Mouse (Mus musculus) forebrain, embryonic 11.5 days (tissue): Measurements from ENCODE around the gene Ccdc28b. TPM values are rescaled to one million over a fixed set of nuclear protein-coding genes. Genes with fewer than 3 reads are reported as not detected.

Source experiments
- ATAC-seq: fragments of 200-750 bp; cut with Nextera tagmentation; replicated peaks from 2 replicates; pipeline ENCODE4 v1.8.0; 2017; ENCODE audit warnings: moderate TSS enrichment; ENCODE audit not compliant: low FRiP score
- DNase-seq: peaks from one replicate; pipeline ENCODE4 v3.0.0-alpha.2; 2017; ENCODE audit warnings: low spot score
- H3K27ac ChIP-seq: fragments of 300-500 bp; sonication (generic); 2 replicates; pipeline ENCODE4 v1.5.1; 2014; ENCODE audit warnings: low read depth, low read length
- H3K27me3 ChIP-seq: fragments of 300-500 bp; sonication (generic); 2 replicates; pipeline ENCODE4 v1.6.1; 2014; ENCODE audit warnings: mild to moderate bottlenecking, low read length, mixed read lengths; ENCODE audit not compliant: control insufficient read depth, insufficient read depth
- H3K36me3 ChIP-seq: fragments of 300-500 bp; sonication (generic); 2 replicates; pipeline ENCODE4 v1.6.1; 2014; ENCODE audit warnings: mild to moderate bottlenecking, low read length, moderate library complexity, mixed read lengths; ENCODE audit not compliant: control insufficient read depth, insufficient read depth
- H3K4me1 ChIP-seq: fragments of 300-500 bp; sonication (generic); replicated peaks from 2 replicates; pipeline ENCODE4 v1.6.1; 2014; ENCODE audit warnings: low read length, mixed read lengths; ENCODE audit not compliant: control insufficient read depth, insufficient read depth
- H3K4me2 ChIP-seq: fragments of 300-500 bp; sonication (generic); 2 replicates; pipeline ENCODE4 v1.6.1; 2014; ENCODE audit warnings: low read depth, mild to moderate bottlenecking, low read length, moderate library complexity, mixed read lengths; ENCODE audit not compliant: severe bottlenecking
- H3K4me3 ChIP-seq: fragments of 300-500 bp; sonication (generic); 2 replicates; pipeline ENCODE4 v1.5.1; 2014; ENCODE audit warnings: low read depth, low read length
- H3K9ac ChIP-seq: fragments of 300-500 bp; sonication (generic); 2 replicates; pipeline ENCODE4 v1.6.1; 2014; ENCODE audit warnings: low read length
- H3K9me3 ChIP-seq: fragments of 300-500 bp; sonication (generic); 2 replicates; pipeline ENCODE4 v1.6.1; 2016; ENCODE audit warnings: low read length, mixed read lengths; ENCODE audit not compliant: control insufficient read depth
- WGBS: fragments of 180-500 bp; shearing (Covaris S2); extraction: QIAGEN DNeasy Blood & Tissue Kit; methylation state at CpG from one replicate; pipeline ENCODE4 v1.1.7; 2014; 5-methylcytosine and 5-hydroxymethylcytosine counted together
- polyA plus RNA-seq: library from polyadenylated mRNA; unstranded; fragments of >200 nt; fragmentation: Nextera tagmentation; extraction: Ambion mirVana; gene quantifications from 2 replicates; pipeline ENCODE4 v1.2.1, GENCODE M21; 2014

The Ccdc28b gene
- 57.6 and 66.1 TPM in 2 replicates for polyA plus RNA-seq

DNA sequence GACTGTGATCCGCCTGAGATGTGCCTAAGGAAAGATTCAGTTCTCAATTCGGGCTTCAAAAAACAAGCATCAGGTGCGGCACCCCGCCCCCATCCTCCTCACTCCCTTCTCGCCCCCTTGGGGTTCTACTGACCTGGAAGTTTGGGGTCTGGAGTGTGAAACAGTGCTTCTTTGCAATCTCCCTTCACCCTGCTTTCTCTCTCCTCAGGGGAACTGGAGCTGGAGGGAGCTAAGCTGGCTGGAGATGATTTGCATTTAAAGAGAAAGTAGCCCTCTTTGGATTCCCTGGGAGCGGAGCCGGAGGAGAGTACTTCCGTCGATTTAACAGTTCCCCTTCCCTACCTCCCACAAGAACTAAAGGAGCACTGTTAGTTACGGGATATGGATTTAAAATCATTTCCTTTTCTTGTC lies at the start of gene Ccdc28b:
Ccdc28b (minus strand) TSS at position 267 of the 411 bp plus-strand sequence.
- DNase-seq (no peak), ATAC-seq (peak; percentile 28; the same call in 1 of the 2 replicates)
- Histone ChIP-seq H3K36me3 (peaks cover 6% of the 10 kb centered on the region; the same call in 1 of the 2 replicates), H3K27me3 (no peaks in the 10 kb centered on the region), H3K9ac (peak within 1 kb of the TSS; percentile 77), H3K4me3 (peak within 1 kb of the TSS; percentile 55), H3K27ac (peak within 1 kb of the TSS; percentile 79), H3K4me1 (peaks cover 24% of the 10 kb centered on the region), H3K4me2 (peak within 1 kb of the TSS; percentile 79), H3K9me3 (no peaks in the 10 kb centered on the region)
- WGBS: 0% methylated on average over 10 of the region's 10 CpGs

DNA sequence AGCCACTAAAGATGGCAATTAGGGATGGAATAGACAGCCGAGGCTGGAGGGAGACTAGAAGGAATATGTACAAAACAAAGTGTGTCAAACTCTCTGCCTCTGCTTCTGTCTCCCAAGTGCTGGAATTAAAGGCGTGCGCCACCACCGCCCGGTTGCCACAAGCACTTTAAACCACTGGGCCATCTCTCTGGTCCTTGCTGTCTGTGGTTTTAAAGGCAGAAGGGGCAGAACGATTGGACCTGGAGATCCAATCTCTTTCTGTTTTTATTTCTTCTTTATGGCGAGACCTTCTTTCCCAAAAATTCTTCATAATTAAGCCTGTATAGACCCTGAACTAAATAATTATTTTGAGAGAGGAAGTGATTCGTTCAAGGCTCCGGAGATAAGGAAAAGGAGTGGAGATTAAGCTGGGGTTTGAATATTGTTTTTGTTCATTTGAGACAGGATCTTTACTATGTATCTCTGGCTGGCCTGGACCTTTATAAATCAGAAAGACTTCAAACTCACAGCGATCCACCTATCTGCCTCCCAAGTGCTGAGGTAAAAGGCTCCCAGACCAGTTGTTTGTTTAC lies 49.2 kb upstream of the Ccdc28b start:
- H3K36me3 ChIP-seq: peaks cover 3% of the 10 kb centered on the region; the same call in 1 of the 2 replicates
- no peak for DNase-seq
- H3K9me3 ChIP-seq: no peaks in the 10 kb centered on the region
- H3K4me1 ChIP-seq: peaks cover 4% of the 10 kb centered on the region; the same call in 1 of the 2 replicates
- ATAC-seq: no peak
- peak overlapping the region; percentile 97 for H3K4me3 ChIP-seq
- H3K9ac ChIP-seq: peak overlapping the region; percentile 95
- H3K27me3 ChIP-seq: no peaks in the 10 kb centered on the region
- H3K27ac ChIP-seq: no peak overlapping the region; the same call in 1 of the 2 replicates
- 13% methylated on average over 10 of the region's 10 CpGs for WGBS
- peak overlapping the region; percentile 86 for H3K4me2 ChIP-seq

- under 1% methylated on average over 62 of the region's 65 CpGs for WGBS
- peak within 1 kb of the TSS; percentile 95 for H3K9ac ChIP-seq
- H3K9me3 ChIP-seq: no peaks in the 10 kb centered on the region
- peak within 1 kb of the TSS; percentile 86 for H3K4me2 ChIP-seq
- peak within 1 kb of the TSS; percentile 97 for H3K4me3 ChIP-seq
- peak; percentile 91 for DNase-seq
- peak; percentile 89 for ATAC-seq
- no peaks in the 10 kb centered on the region for H3K27me3 ChIP-seq
- H3K36me3 ChIP-seq: peaks cover 3% of the 10 kb centered on the region; the same call in 1 of the 2 replicates
- H3K4me1 ChIP-seq: peaks cover 4% of the 10 kb centered on the region; the same call in 1 of the 2 replicates
- H3K27ac ChIP-seq: peak within 1 kb of the TSS; percentile 73
Measured at GRCm38 (mm10) chr4:129672083-129672877, 48.5 kb upstream of the Ccdc28b start, which contains the start of gene Kpna6. Gene Kpna6, minus strand, starts transcription at chr4:129672767.

DNA sequence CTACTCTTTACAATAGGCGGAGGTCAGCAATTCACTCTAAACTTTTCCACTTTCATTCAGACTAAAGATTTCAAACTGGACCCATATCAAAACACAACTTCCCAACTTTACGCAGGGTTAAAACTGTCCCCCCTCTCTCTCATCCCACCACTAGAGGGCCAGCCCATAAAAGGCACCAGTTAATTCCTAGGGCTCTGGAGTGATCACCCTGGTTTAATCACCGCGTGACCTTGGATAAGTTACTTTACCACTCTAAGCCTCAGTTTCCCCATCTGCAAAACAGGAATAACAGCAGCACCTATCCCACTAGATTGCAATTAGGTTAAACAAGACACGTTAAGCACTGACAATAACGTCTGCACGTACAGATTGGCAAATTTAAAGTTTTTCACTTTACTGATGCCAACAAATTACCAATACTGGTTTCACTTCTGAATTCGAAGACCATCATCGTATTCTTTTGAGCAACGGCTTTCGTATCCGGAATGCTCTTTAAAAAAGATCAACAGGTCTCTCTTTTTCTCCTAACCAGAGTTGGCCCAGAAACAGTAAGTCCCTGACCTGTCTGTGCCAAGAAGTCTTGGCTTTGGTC lies 47.8 kb upstream of the Ccdc28b start:
- Histone ChIP-seq H3K9me3 (no peaks in the 10 kb centered on the region), H3K27ac (no peak overlapping the region), H3K36me3 (peaks cover 3% of the 10 kb centered on the region; the same call in 1 of the 2 replicates), H3K4me2 (peak overlapping the region; percentile 86), H3K27me3 (no peaks in the 10 kb centered on the region), H3K4me1 (peaks cover 4% of the 10 kb centered on the region; the same call in 1 of the 2 replicates), H3K9ac (peak overlapping the region; percentile 95), H3K4me3 (peak overlapping the region; percentile 97)
- ATAC-seq (0 out of 2 replicates have a peak, but pooled peaks have one; percentile 62), DNase-seq (peak; percentile 64)
- 7% methylated on average over 12 of the region's 12 CpGs for WGBS

GRCm38 (mm10) chr4:129662255-129662813 lies 38.6 kb upstream of the Ccdc28b start:
- no peak overlapping the region for H3K27ac ChIP-seq
- no peak for DNase-seq

DNA sequence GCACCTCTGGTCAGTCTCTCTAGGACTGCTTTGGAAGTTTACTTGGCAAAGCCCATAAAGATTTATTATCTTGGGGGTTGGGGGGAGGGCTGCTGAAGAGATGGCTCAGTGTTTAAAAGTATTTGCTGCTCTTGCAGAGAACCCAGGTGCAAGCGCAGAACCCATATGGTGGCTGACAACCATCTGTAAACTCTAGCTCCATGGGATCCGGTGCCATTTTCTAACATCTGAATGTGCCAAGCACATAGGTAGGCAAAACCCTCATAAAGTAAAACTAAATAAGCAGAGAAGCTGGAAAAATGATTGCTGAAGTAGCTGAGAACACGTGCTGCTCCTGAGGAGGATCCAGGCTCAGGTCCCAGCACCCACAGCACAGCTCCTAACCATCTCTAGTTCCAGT lies 37.8 kb upstream of the Ccdc28b start:
- Histone ChIP-seq H3K4me1 (no peaks in the 10 kb centered on the region), H3K9me3 (no peaks in the 10 kb centered on the region), H3K36me3 (peaks cover 5% of the 10 kb centered on the region; the same call in 1 of the 2 replicates), H3K27me3 (no peaks in the 10 kb centered on the region), H3K4me2 (no peak overlapping the region), H3K27ac (no peak overlapping the region), H3K9ac (no peak overlapping the region), H3K4me3 (no peak overlapping the region)
- no peak for ATAC-seq
- no peak for DNase-seq
- WGBS: 92% methylated on average over 3 of the region's 3 CpGs

More at GRCm38 (mm10) chr4:129662255-129662813, 38.6 kb upstream of the Ccdc28b start:
- peaks cover 5% of the 10 kb centered on the region; the same call in 1 of the 2 replicates for H3K36me3 ChIP-seq
- H3K9me3 ChIP-seq: no peaks in the 10 kb centered on the region
- H3K9ac ChIP-seq: no peak overlapping the region
- no peak overlapping the region for H3K4me3 ChIP-seq
- no peak for ATAC-seq
- H3K4me2 ChIP-seq: no peak overlapping the region
- no peaks in the 10 kb centered on the region for H3K4me1 ChIP-seq
- no peaks in the 10 kb centered on the region for H3K27me3 ChIP-seq
- 93% methylated on average over 3 of the region's 3 CpGs for WGBS

DNA sequence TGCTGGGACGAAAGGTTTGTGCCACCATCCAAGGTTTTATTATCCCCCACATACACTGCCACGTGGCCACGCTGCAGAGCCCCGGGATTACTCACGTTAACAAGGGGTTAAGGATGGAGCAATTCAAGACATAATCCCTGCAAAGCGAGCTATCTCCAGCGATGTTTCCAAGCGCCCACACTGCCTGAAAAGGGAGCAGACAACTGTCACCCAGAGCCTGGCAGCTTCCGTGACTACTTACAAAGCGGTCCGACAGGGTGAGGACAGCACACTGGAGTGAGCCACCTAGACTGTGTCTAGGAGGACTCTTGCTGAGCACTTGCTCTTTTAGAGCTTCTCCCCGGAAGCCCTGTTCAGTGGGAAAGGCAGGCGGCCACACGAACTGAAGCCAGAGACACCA lies 31.0 kb upstream of the Ccdc28b start:
- ATAC-seq: no peak
- no peak overlapping the region for H3K4me3 ChIP-seq
- H3K9ac ChIP-seq: no peak overlapping the region
- H3K9me3 ChIP-seq: no peaks in the 10 kb centered on the region
- H3K27ac ChIP-seq: no peak overlapping the region
- H3K36me3 ChIP-seq: peaks cover 13% of the 10 kb centered on the region; the same call in 1 of the 2 replicates
- H3K4me2 ChIP-seq: no peak overlapping the region
- no peaks in the 10 kb centered on the region for H3K27me3 ChIP-seq
- H3K4me1 ChIP-seq: no peaks in the 10 kb centered on the region
- no peak for DNase-seq
- WGBS: 90% methylated on average over 14 of the region's 14 CpGs

DNA sequence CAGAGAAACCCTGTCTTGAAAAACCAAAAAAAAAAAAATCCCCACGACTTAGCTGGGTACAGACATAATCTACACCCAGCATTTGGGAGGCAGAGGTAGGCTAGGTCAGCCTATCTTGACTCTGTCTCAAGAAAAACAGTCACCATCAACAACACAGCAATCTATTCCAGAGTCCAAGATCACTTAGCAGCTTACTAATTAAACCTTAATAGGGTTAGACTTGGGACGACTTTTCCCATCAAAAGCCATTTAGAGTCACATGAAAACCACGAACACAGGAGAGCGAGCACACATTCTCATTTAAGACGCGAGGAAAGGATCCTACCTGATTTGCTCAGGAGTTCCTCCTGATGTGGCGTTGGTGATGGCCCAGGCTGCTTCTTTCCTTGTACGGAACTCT lies 26.6 kb upstream of the Ccdc28b start:
- Histone ChIP-seq H3K9ac (no peak overlapping the region), H3K4me2 (no peak overlapping the region), H3K27me3 (no peaks in the 10 kb centered on the region), H3K9me3 (no peaks in the 10 kb centered on the region), H3K36me3 (peaks cover 15% of the 10 kb centered on the region; the same call in 1 of the 2 replicates), H3K4me3 (no peak overlapping the region), H3K4me1 (no peaks in the 10 kb centered on the region), H3K27ac (no peak overlapping the region)
- DNase-seq (no peak), ATAC-seq (no peak)
- 92% methylated on average over 8 of the region's 8 CpGs for WGBS
